Comparison of ENCODE assay signal across 17 mouse cellular contexts in the genomic region with DNA sequence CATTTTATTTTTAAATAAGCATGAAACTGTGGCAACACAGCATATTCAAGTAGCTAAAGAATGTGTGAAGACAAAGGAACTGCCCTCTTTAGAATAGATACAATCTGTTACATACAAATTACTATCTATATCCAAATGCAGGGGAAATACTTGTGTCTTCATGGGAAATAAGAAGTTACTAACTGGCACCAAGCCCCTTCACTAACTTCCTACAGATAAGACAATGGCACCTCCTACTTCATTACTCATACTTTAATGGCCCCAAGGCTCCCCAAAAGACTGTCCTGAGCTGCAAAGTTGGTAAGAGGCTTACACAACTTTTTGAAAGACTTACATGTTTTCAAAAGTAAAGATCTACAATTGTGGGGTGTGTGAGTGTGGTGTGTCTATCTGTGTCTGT. TPM values are rescaled to one million over a fixed set of nuclear protein-coding genes. Genes with fewer than 3 reads are reported as not detected.
"Had no signal": no experiment of that assay in that cellular context is flagged by ENCODE, and none has a peak within 500 bp of the region (broad histone marks: within the 10 kb centered on the region; RNA-seq: fewer than 3 reads in every experiment).

No protein-coding gene starts in this region.

- ATAC-seq: midbrain, embryonic 16.5 days had no signal

- DNase-seq: lung, adult 18-20 months; lung, embryonic 14.5 days; lung, postnatal 10 days; lung, postnatal 4 days; midbrain, embryonic 14.5 days; right cerebral cortex, postnatal 25 days; right cerebral cortex, postnatal 4 days; spleen, adult 18-20 months; thymus, adult 18-20 months; thymus, postnatal 14 days; thymus, postnatal 36 days had no signal

- H3K27me3 ChIP-seq: midbrain, embryonic 12.5 days; neural tube, embryonic 12.5 days had no signal

- H3K9me3 ChIP-seq: midbrain, embryonic 10.5 days; midbrain, embryonic 12.5 days; neural tube, embryonic 12.5 days had no signal

- H3K36me3 ChIP-seq: midbrain, embryonic 10.5 days; midbrain, embryonic 12.5 days; neural tube, embryonic 12.5 days had no signal

- H3K9ac ChIP-seq: lung, embryonic 14.5 days; midbrain, embryonic 12.5 days; neural tube, embryonic 12.5 days had no signal

- H3K4me2 ChIP-seq: lung, embryonic 14.5 days; midbrain, embryonic 12.5 days; neural tube, embryonic 12.5 days had no signal

- H3K4me3 ChIP-seq: midbrain, embryonic 10.5 days; midbrain, embryonic 12.5 days; neural tube, embryonic 12.5 days had no signal

- H3K4me1 ChIP-seq: midbrain, embryonic 12.5 days; neural tube, embryonic 12.5 days had no signal

- H3K27ac ChIP-seq: midbrain, embryonic 10.5 days; midbrain, embryonic 12.5 days; neural tube, embryonic 12.5 days had no signal

RNA-seq across cellular contexts. Expression of gene Samd15, which starts 18.1 kb away (rescaled TPM):
- total RNA-seq: megakaryocyte-erythroid progenitor cell, adult 5-6 weeks had no signal
- polyA plus RNA-seq: small intestine, adult 2 months had no signal

RNA-seq across cellular contexts. Expression of gene Noxred1, which starts 20.9 kb away (rescaled TPM):
- total RNA-seq: megakaryocyte-erythroid progenitor cell, adult 5-6 weeks had no signal
